Mouse (Mus musculus) embryonic fibroblast, embryonic 13.5 days (primary cell): Measurements from ENCODE around the gene Pacrg.

Experiments
- CTCF ChIP-seq: IDR thresholded peaks from 2 replicates; pipeline ENCODE4 v1.5.1; 2011; ENCODE audit warnings: mild to moderate bottlenecking, control low read depth, low read length, moderate library complexity, borderline replicate concordance; ENCODE audit not compliant: insufficient read depth
- POLR2A ChIP-seq: IDR thresholded peaks from 2 replicates; pipeline ENCODE4 v1.6.1; 2011; ENCODE audit warnings: low read depth, mild to moderate bottlenecking, control low read depth, low read length, moderate library complexity

GRCm38 (mm10) chr17:10399706-10400105, 440.4 kb downstream of the Pacrg start:
- TF ChIP-seq CTCF: no peak
- no peak for TF ChIP-seq POLR2A
